Mouse (Mus musculus): ENCODE measurements at regions not wholly inside any gene's neighbourhood (a gene's known extent, or its start where the extent isn't known, plus 50 kb on each side); places are given as distances from the start of the nearest gene placed in this dataset.

GRCm38 (mm10) chr19:30328886-30329285, 96.1 kb downstream of the Mbl2 start:
- no peak for TF ChIP-seq POLR2A (IDR thresholded peaks at IDR 0.05; ENCODE audit: insufficient read depth, low read depth, low read length)
- no peak for TF ChIP-seq EP300 (IDR thresholded peaks at IDR 0.05; ENCODE audit: insufficient read depth, low read depth, low read length)
- no peak for TF ChIP-seq CTCF (IDR thresholded peaks at IDR 0.05)
